Mouse (Mus musculus) midbrain, embryonic 16.5 days (tissue): ENCODE data around the gene Sox10. TPM values are rescaled to one million over a fixed set of nuclear protein-coding genes. Genes with fewer than 3 reads are reported as not detected.

Experiments used
- ATAC-seq: fragments of 200-750 bp; cut with Nextera tagmentation; 2 replicates; pipeline ENCODE4 v1.8.0; 2017; ENCODE audit warnings: moderate TSS enrichment
- H3K27ac ChIP-seq: fragments of 300-500 bp; sonication (generic); 2 replicates; pipeline ENCODE4 v1.5.1; 2014; ENCODE audit warnings: mild to moderate bottlenecking, low read length, mixed read lengths
- H3K27me3 ChIP-seq: fragments of 300-500 bp; sonication (generic); 2 replicates; pipeline ENCODE4 v1.6.1; 2014; ENCODE audit warnings: low read depth, low read length, mixed read lengths; ENCODE audit not compliant: control insufficient read depth, insufficient read depth
- H3K36me3 ChIP-seq: fragments of 300-500 bp; sonication (generic); 2 replicates; pipeline ENCODE4 v1.6.1; 2014; ENCODE audit warnings: mild to moderate bottlenecking, low read length, moderate library complexity, mixed read lengths; ENCODE audit not compliant: control insufficient read depth, insufficient read depth
- H3K4me1 ChIP-seq: fragments of 300-500 bp; sonication (generic); 2 replicates; pipeline ENCODE4 v1.6.1; 2014; ENCODE audit warnings: mild to moderate bottlenecking, low read length, mixed read lengths; ENCODE audit not compliant: control insufficient read depth, insufficient read depth
- H3K4me2 ChIP-seq: fragments of 300-500 bp; sonication (generic); 2 replicates; pipeline ENCODE4 v1.6.1; 2014; ENCODE audit warnings: mild to moderate bottlenecking, low read length, mixed read lengths
- H3K4me3 ChIP-seq: fragments of 300-500 bp; sonication (generic); 2 replicates; pipeline ENCODE4 v1.5.1; 2014; ENCODE audit warnings: low read depth, mild to moderate bottlenecking, low read length, moderate library complexity, mixed read lengths
- H3K9ac ChIP-seq: fragments of 300-500 bp; sonication (generic); 2 replicates; pipeline ENCODE4 v1.6.1; 2014; ENCODE audit warnings: low read depth, low read length, mixed read lengths
- H3K9me3 ChIP-seq: fragments of 300-500 bp; sonication (generic); replicated peaks from 2 replicates; pipeline ENCODE4 v1.6.1; 2014; ENCODE audit warnings: mild to moderate bottlenecking, low read length, mixed read lengths; ENCODE audit not compliant: control insufficient read depth, poor library complexity, severe bottlenecking
- WGBS: fragments of 180-500 bp; shearing (Covaris S2); extraction: QIAGEN DNeasy Blood & Tissue Kit; methylation state at CpG from one replicate; pipeline ENCODE4 v1.1.7; 2014; 5-methylcytosine and 5-hydroxymethylcytosine counted together
- polyA plus RNA-seq: library from polyadenylated mRNA; unstranded; fragments of >200 nt; fragmentation: Nextera tagmentation; extraction: Ambion mirVana; gene quantifications from 2 replicates; pipeline ENCODE4 v1.2.1, GENCODE M21; 2015

The Sox10 gene
- polyA plus RNA-seq, 1 experiment from 2014 or later, result 3.8 TPM

GRCm38 (mm10) chr15:79134496-79135270 is 30.4 kb downstream of the Sox10 start:
- ATAC-seq, result no peak
- Histone ChIP-seq H3K4me1 (peaks cover under 1% of the 10 kb centered on the region; the same call in 1 of the 2 replicates), H3K27me3 (no peaks in the 10 kb centered on the region), H3K4me3 (no peak overlapping the region), H3K4me2 (no peak overlapping the region), H3K27ac (no peak overlapping the region), H3K36me3 (peaks cover 29% of the 10 kb centered on the region), H3K9ac (no peak overlapping the region), H3K9me3 (no peaks in the 10 kb centered on the region)
- WGBS, result 87% methylated on average over 9 of the region's 9 CpGs

- Histone ChIP-seq H3K4me3 (no peak overlapping the region), H3K27me3 (no peaks in the 10 kb centered on the region), H3K9ac (no peak overlapping the region), H3K4me1 (no peaks in the 10 kb centered on the region), H3K36me3 (peaks cover 36% of the 10 kb centered on the region), H3K9me3 (no peaks in the 10 kb centered on the region), H3K4me2 (no peak overlapping the region), H3K27ac (no peak overlapping the region)
- ATAC-seq, result no peak
- 85% methylated on average over 6 of the region's 6 CpGs for WGBS
These were observed 31.8 kb downstream of the Sox10 start for GRCm38 (mm10) chr15:79133191-79133661.

GRCm38 (mm10) chr15:79131442-79131841 is 33.6 kb downstream of the Sox10 start:
- Histone ChIP-seq H3K4me3 (no peak overlapping the region), H3K4me2 (no peak overlapping the region), H3K9ac (no peak overlapping the region), H3K9me3 (no peaks in the 10 kb centered on the region), H3K36me3 (peaks cover 50% of the 10 kb centered on the region), H3K4me1 (no peaks in the 10 kb centered on the region), H3K27ac (no peak overlapping the region), H3K27me3 (no peaks in the 10 kb centered on the region)
- no peak for ATAC-seq
- WGBS, result 79% methylated on average over 7 of the region's 7 CpGs

- WGBS, result 86% methylated on average over 10 of the region's 10 CpGs
- Histone ChIP-seq H3K4me1 (no peaks in the 10 kb centered on the region), H3K27ac (no peak overlapping the region), H3K9me3 (no peaks in the 10 kb centered on the region), H3K27me3 (no peaks in the 10 kb centered on the region), H3K9ac (no peak overlapping the region), H3K4me3 (no peak overlapping the region), H3K36me3 (peaks cover 51% of the 10 kb centered on the region), H3K4me2 (no peak overlapping the region)
- ATAC-seq, result no peak
These were observed 34.3 kb downstream of the Sox10 start for GRCm38 (mm10) chr15:79130782-79131181.

GRCm38 (mm10) chr15:79129311-79129710 is 35.7 kb downstream of the Sox10 start:
- ATAC-seq, result no peak
- Histone ChIP-seq H3K27me3 (no peaks in the 10 kb centered on the region), H3K4me2 (no peak overlapping the region), H3K9me3 (no peaks in the 10 kb centered on the region), H3K36me3 (peaks cover 57% of the 10 kb centered on the region), H3K4me1 (no peaks in the 10 kb centered on the region), H3K27ac (no peak overlapping the region), H3K4me3 (no peak overlapping the region), H3K9ac (no peak overlapping the region)
- WGBS, result 86% methylated on average over 7 of the region's 7 CpGs

GRCm38 (mm10) chr15:79128208-79128607 is 36.8 kb downstream of the Sox10 start:
- Histone ChIP-seq H3K4me1 (no peaks in the 10 kb centered on the region), H3K4me3 (no peak overlapping the region), H3K36me3 (peaks cover 54% of the 10 kb centered on the region), H3K9me3 (no peaks in the 10 kb centered on the region), H3K27me3 (no peaks in the 10 kb centered on the region), H3K9ac (no peak overlapping the region), H3K27ac (no peak overlapping the region), H3K4me2 (no peak overlapping the region)
- WGBS, result 97% methylated on average over 5 of the region's 5 CpGs
- ATAC-seq, result no peak

GRCm38 (mm10) chr15:79127101-79127500 is 37.9 kb downstream of the Sox10 start:
- Histone ChIP-seq H3K36me3 (peaks cover 49% of the 10 kb centered on the region), H3K27me3 (no peaks in the 10 kb centered on the region), H3K4me2 (no peak overlapping the region), H3K4me1 (no peaks in the 10 kb centered on the region), H3K9me3 (no peaks in the 10 kb centered on the region), H3K4me3 (no peak overlapping the region), H3K9ac (no peak overlapping the region), H3K27ac (no peak overlapping the region)
- no peak for ATAC-seq
- 90% methylated on average over 12 of the region's 12 CpGs for WGBS

GRCm38 (mm10) chr15:79126217-79126932 is 38.7 kb downstream of the Sox10 start:
- no peaks in the 10 kb centered on the region for H3K9me3 ChIP-seq
- no peaks in the 10 kb centered on the region for H3K4me1 ChIP-seq
- no peak overlapping the region for H3K9ac ChIP-seq
- H3K4me2 ChIP-seq, result no peak overlapping the region
- no peak overlapping the region for H3K4me3 ChIP-seq
- WGBS, result 83% methylated on average over 13 of the region's 13 CpGs
- H3K27ac ChIP-seq, result no peak overlapping the region
- ATAC-seq, result no peak
- peaks cover 44% of the 10 kb centered on the region for H3K36me3 ChIP-seq
- H3K27me3 ChIP-seq, result no peaks in the 10 kb centered on the region

- Histone ChIP-seq H3K27me3 (no peaks in the 10 kb centered on the region), H3K9ac (no peak overlapping the region), H3K9me3 (no peaks in the 10 kb centered on the region), H3K36me3 (peaks cover 37% of the 10 kb centered on the region), H3K27ac (no peak overlapping the region), H3K4me1 (no peaks in the 10 kb centered on the region), H3K4me2 (no peak overlapping the region), H3K4me3 (no peak overlapping the region)
- ATAC-seq, result no peak
- WGBS, result 88% methylated on average over 10 of the region's 10 CpGs
These were observed 40.6 kb downstream of the Sox10 start for GRCm38 (mm10) chr15:79124331-79124875.
